Mouse (Mus musculus) limb, embryonic 13.5 days (tissue): Measurements from ENCODE around the gene Cand2. TPM values are rescaled to one million over a fixed set of nuclear protein-coding genes. Genes with fewer than 3 reads are reported as not detected.

Source experiments
- ATAC-seq: fragments of 200-750 bp; cut with Nextera tagmentation; 2 replicates; pipeline ENCODE4 v1.8.0; 2017; ENCODE audit warnings: low read depth, moderate number of reproducible peaks, moderate TSS enrichment; ENCODE audit not compliant: low FRiP score
- H3K27ac ChIP-seq: fragments of 300-500 bp; sonication (generic); 2 replicates; pipeline ENCODE4 v1.5.1; 2015; ENCODE audit warnings: inconsistent platforms, mild to moderate bottlenecking, moderate library complexity
- H3K27me3 ChIP-seq: fragments of 300-500 bp; sonication (generic); 2 replicates; pipeline ENCODE4 v1.6.1; 2015; ENCODE audit warnings: mild to moderate bottlenecking, inconsistent platforms
- H3K36me3 ChIP-seq: fragments of 300-500 bp; sonication (generic); 2 replicates; pipeline ENCODE4 v1.6.1; 2015; ENCODE audit warnings: inconsistent platforms, mild to moderate bottlenecking, moderate library complexity
- H3K4me1 ChIP-seq: fragments of 300-500 bp; sonication (generic); 2 replicates; pipeline ENCODE4 v1.6.1; 2015; ENCODE audit warnings: inconsistent platforms
- H3K4me2 ChIP-seq: fragments of 300-500 bp; sonication (generic); replicated peaks from 2 replicates; pipeline ENCODE4 v1.6.1; 2015; ENCODE audit warnings: inconsistent platforms, mild to moderate bottlenecking, moderate library complexity
- H3K4me3 ChIP-seq: fragments of 300-500 bp; sonication (generic); 2 replicates; pipeline ENCODE4 v1.5.1; 2015; ENCODE audit warnings: moderate library complexity, mild to moderate bottlenecking, inconsistent platforms
- H3K9ac ChIP-seq: fragments of 300-500 bp; sonication (generic); 2 replicates; pipeline ENCODE4 v1.6.1; 2015; ENCODE audit warnings: mild to moderate bottlenecking, inconsistent platforms
- H3K9me3 ChIP-seq: fragments of 300-500 bp; sonication (generic); 2 replicates; pipeline ENCODE4 v1.6.1; 2016; ENCODE audit warnings: inconsistent platforms
- WGBS: fragments of 180-500 bp; shearing (Covaris S2); methylation state at CpG from one replicate; pipeline ENCODE4 v1.1.7; 2015; 5-methylcytosine and 5-hydroxymethylcytosine counted together
- polyA plus RNA-seq: library from polyadenylated mRNA; unstranded; fragments of >200 nt; fragmentation: Nextera tagmentation; extraction: Ambion mirVana; gene quantifications from 2 replicates; pipeline ENCODE4 v1.2.1, GENCODE M21; 2015

Cand2 gene
- polyA plus RNA-seq, 1 experiment from 2014 or later = 56.8 TPM

- 46% methylated on average over 9 of the region's 9 CpGs for WGBS
- no peaks in the 10 kb centered on the region for H3K27me3 ChIP-seq
- peaks cover 29% of the 10 kb centered on the region for H3K4me1 ChIP-seq
- peaks cover 37% of the 10 kb centered on the region for H3K36me3 ChIP-seq
- H3K27ac ChIP-seq = peak overlapping the region; percentile 84; the same call in 1 of the 2 replicates
- peak overlapping the region; percentile 85 for H3K4me3 ChIP-seq
- H3K9me3 ChIP-seq = no peaks in the 10 kb centered on the region
- ATAC-seq = no peak
- peak overlapping the region; percentile 86 for H3K9ac ChIP-seq
- H3K4me2 ChIP-seq = peak overlapping the region; percentile 98
Observed at GRCm38 (mm10) chr6:115776363-115776762, 2.0 kb downstream of the Cand2 start.

DNA sequence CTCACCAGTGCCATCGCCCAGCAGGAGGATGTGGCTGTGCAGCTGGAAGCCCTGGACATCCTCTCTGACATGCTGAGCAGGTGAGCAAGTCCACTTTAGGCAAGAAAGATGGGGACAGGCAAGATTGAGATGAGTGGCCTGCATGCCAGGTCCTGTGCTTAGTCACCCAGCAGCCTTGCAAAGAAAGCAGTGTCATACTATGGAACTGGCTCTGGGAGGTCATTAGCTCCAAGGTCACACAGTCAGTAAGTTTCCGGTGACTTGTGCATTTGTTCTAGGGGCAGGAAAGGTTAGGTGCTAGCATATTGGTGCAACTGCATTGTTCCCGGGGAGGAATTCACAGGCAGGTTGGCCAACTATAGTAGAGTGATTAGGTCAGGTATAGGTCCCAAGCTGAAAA, 8.4 kb downstream of the Cand2 start:
- no peaks in the 10 kb centered on the region for H3K9me3 ChIP-seq
- H3K4me2 ChIP-seq = no peak overlapping the region
- WGBS = 95% methylated on average over 3 of the region's 3 CpGs
- no peak for ATAC-seq
- no peak overlapping the region for H3K27ac ChIP-seq
- H3K9ac ChIP-seq = no peak overlapping the region
- H3K4me1 ChIP-seq = no peaks in the 10 kb centered on the region
- H3K36me3 ChIP-seq = peaks cover 94% of the 10 kb centered on the region
- H3K27me3 ChIP-seq = no peaks in the 10 kb centered on the region
- no peak overlapping the region for H3K4me3 ChIP-seq

- no peaks in the 10 kb centered on the region for H3K27me3 ChIP-seq
- WGBS = 86% methylated on average over 10 of the region's 10 CpGs
- peaks cover 99% of the 10 kb centered on the region for H3K36me3 ChIP-seq
- no peak overlapping the region for H3K4me3 ChIP-seq
- H3K27ac ChIP-seq = no peak overlapping the region
- peaks cover 9% of the 10 kb centered on the region; the same call in 1 of the 2 replicates for H3K4me1 ChIP-seq
- H3K9me3 ChIP-seq = no peaks in the 10 kb centered on the region
- H3K9ac ChIP-seq = no peak overlapping the region
- ATAC-seq = no peak
- no peak overlapping the region for H3K4me2 ChIP-seq
Observed at GRCm38 (mm10) chr6:115791016-115791415, 16.7 kb downstream of the Cand2 start.

DNA sequence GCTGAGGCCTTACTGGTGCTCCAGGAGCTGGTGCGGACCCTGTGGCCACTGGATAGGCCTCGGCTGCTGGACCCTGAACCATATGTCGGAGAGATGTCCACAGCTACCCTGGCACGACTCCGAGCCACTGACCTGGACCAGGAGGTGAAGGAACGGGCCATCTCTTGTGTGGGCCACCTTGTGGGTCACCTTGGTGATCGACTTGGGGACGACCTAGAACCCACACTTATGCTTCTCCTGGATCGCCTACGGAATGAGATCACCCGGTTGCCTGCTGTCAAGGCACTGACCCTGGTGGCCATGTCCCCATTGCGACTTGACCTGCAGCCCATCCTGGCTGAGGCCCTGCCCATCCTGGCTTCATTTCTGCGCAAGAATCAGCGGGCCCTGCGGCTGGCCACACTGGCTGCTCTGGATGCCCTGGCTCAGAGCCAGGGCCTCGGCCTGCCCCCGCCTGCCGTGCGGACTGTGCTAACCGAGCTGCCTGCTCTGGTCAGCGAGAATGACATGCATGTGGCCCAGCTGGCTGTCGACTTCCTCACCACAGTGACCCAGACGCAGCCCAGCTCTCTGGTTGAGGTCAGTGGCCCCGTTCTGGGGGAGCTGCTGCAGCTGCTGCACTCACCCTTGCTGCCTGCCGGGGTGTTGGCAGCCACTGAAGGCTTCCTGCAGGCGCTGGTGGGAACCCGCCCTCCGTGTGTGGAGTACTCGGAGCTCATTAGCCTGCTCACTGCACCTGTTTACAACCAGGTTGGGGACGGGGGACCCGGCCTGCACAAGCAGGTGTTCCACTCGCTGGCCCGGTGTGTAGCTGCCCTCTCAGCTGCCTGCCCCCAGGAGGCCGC, 17.7 kb downstream of the Cand2 start:
- H3K9me3 ChIP-seq = no peaks in the 10 kb centered on the region
- ATAC-seq = peak; percentile 52; the same call in 1 of the 2 replicates
- peaks cover 9% of the 10 kb centered on the region; the same call in 1 of the 2 replicates for H3K4me1 ChIP-seq
- no peak overlapping the region for H3K4me3 ChIP-seq
- peak overlapping the region; percentile 4; the same call in 1 of the 2 replicates for H3K9ac ChIP-seq
- H3K36me3 ChIP-seq = peaks cover 99% of the 10 kb centered on the region
- no peak overlapping the region for H3K4me2 ChIP-seq
- H3K27ac ChIP-seq = no peak overlapping the region
- no peaks in the 10 kb centered on the region for H3K27me3 ChIP-seq
- WGBS = 79% methylated on average over 34 of the region's 34 CpGs

- H3K4me2 ChIP-seq = no peak overlapping the region
- no peak overlapping the region for H3K27ac ChIP-seq
- no peaks in the 10 kb centered on the region for H3K27me3 ChIP-seq
- no peak overlapping the region for H3K4me3 ChIP-seq
- H3K9me3 ChIP-seq = no peaks in the 10 kb centered on the region
- H3K9ac ChIP-seq = no peak overlapping the region; the same call in 1 of the 2 replicates
- ATAC-seq = no peak
- H3K4me1 ChIP-seq = peaks cover 9% of the 10 kb centered on the region; the same call in 1 of the 2 replicates
- WGBS = 87% methylated on average over 21 of the region's 21 CpGs
- peaks cover 99% of the 10 kb centered on the region for H3K36me3 ChIP-seq
Observed at GRCm38 (mm10) chr6:115792691-115793215, 18.4 kb downstream of the Cand2 start.

- Histone ChIP-seq H3K4me1 (peaks cover 12% of the 10 kb centered on the region), H3K27me3 (no peaks in the 10 kb centered on the region), H3K9me3 (no peaks in the 10 kb centered on the region), H3K9ac (no peak overlapping the region), H3K27ac (no peak overlapping the region), H3K36me3 (peaks cover 97% of the 10 kb centered on the region), H3K4me3 (no peak overlapping the region), H3K4me2 (no peak overlapping the region)
- ATAC-seq = no peak
- 96% methylated on average over 3 of the region's 3 CpGs for WGBS
Observed at GRCm38 (mm10) chr6:115801811-115802210, 27.5 kb downstream of the Cand2 start.

DNA sequence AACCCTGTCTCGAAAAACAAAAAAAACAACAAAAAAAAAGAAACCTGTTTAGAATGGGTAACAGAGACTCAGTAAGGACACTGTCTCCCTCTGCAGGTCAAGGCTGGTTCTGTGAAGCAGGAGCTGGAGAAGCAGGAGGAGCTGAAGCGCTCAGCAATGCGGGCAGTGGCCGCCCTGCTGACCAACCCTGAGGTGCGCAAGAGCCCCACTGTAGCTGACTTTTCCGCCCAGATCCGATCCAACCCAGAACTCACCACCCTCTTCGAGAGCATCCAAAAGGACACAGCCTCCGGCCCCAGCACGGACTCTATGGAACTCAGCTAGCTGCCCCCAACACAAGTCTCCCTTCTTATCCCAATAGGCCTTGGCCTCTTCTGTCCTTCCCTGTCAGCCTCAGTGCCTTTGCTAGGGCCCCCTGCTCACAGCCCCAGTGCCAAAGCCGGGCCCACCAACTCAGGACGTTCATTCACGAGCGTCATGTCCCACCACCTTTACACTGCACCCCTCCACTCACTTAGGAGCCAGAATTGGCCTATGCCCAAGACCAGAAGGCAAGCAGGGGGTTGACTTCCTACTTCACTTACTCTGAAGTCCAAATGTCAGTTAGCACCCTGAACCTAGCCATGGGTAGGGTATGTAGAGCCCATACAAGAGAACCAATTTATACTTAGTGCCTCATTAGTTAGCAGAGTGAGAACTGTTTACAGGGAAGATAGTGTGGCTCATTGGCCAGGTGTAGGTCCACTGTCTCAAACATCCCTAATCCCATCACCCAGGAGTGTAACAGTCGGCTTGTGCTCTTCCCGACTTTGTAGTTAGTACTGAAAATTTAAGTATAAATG, 29.4 kb downstream of the Cand2 start:
- Histone ChIP-seq H3K4me1 (peaks cover 20% of the 10 kb centered on the region), H3K9ac (no peak overlapping the region), H3K27ac (no peak overlapping the region), H3K36me3 (peaks cover 85% of the 10 kb centered on the region), H3K4me3 (no peak overlapping the region), H3K27me3 (no peaks in the 10 kb centered on the region), H3K9me3 (no peaks in the 10 kb centered on the region), H3K4me2 (no peak overlapping the region)
- ATAC-seq = peak; percentile 26
- 44% methylated on average over 16 of the region's 16 CpGs for WGBS

GRCm38 (mm10) chr6:115804432-115805192, 30.3 kb downstream of the Cand2 start:
- 67% methylated on average over 10 of the region's 10 CpGs for WGBS
- Histone ChIP-seq H3K4me2 (no peak overlapping the region), H3K9ac (no peak overlapping the region), H3K4me3 (no peak overlapping the region), H3K27ac (no peak overlapping the region), H3K36me3 (peaks cover 77% of the 10 kb centered on the region), H3K27me3 (no peaks in the 10 kb centered on the region), H3K9me3 (no peaks in the 10 kb centered on the region), H3K4me1 (peaks cover 20% of the 10 kb centered on the region)
- ATAC-seq = no peak

DNA sequence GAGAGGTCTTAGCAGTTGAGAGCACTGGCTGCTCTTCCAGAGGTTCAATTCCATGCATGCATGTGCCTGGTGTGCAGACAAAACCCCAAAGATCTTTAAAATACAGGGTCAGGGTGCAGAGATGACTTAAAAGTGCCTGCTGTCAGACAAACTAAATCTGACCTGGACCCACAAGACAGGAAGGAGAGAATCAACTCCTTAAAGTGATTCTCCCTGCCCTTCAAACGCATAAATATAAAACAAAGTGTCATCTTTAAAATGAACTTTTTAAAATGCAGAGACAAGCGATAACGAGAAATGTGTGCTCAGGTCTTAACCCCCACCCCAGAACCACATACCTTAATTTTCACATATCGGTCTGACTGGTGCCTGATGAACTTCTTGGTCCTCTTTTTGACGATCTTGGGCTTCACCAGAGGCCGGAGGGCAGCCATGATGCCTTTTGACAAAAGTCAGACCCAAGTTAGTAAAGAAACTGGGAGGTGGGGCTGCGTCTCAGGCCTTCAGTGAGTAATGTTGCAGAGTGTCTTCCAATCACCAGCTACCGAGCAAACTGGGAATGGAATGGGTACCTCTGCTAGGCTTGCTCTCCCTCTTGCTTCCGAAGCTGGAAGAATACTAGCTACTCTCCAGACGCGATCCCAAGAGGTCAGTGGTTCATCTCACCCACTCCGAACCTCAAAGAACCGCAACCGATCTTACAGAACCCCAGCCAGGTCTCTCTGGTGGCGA, 33.3 kb downstream of the Cand2 start:
- peaks cover 48% of the 10 kb centered on the region for H3K36me3 ChIP-seq
- no peaks in the 10 kb centered on the region for H3K9me3 ChIP-seq
- WGBS = 3% methylated on average over 15 of the region's 15 CpGs
- peak overlapping the region; percentile 99 for H3K9ac ChIP-seq
- H3K27me3 ChIP-seq = no peaks in the 10 kb centered on the region
- H3K4me1 ChIP-seq = peaks cover 20% of the 10 kb centered on the region
- H3K27ac ChIP-seq = peak overlapping the region; percentile 97
- H3K4me3 ChIP-seq = peak overlapping the region; percentile 100
- H3K4me2 ChIP-seq = peak overlapping the region; percentile 96
- ATAC-seq = no peak

- peaks cover 43% of the 10 kb centered on the region for H3K36me3 ChIP-seq
Observed at GRCm38 (mm10) chr6:115808196-115808487, 33.8 kb downstream of the Cand2 start.

More at GRCm38 (mm10) chr6:115808196-115808487, 33.8 kb downstream of the Cand2 start:
- Histone ChIP-seq H3K9ac (peak overlapping the region; percentile 99), H3K4me1 (peaks cover 20% of the 10 kb centered on the region), H3K27me3 (no peaks in the 10 kb centered on the region), H3K4me2 (peak overlapping the region; percentile 96), H3K27ac (peak overlapping the region; percentile 97), H3K9me3 (no peaks in the 10 kb centered on the region), H3K4me3 (peak overlapping the region; percentile 100)
- no peak for ATAC-seq
- under 1% methylated on average over 22 of the region's 22 CpGs for WGBS
